Mouse (Mus musculus): ENCODE results near the gene Klk6. TPM values are rescaled to one million over a fixed set of nuclear protein-coding genes. Genes with fewer than 3 reads are reported as not detected.

Klk6 gene
- total and polyA plus RNA-seq, 2 experiments from 2014 or later, result not detected

- DNase-seq (no peak), ATAC-seq (no peak)
- Histone ChIP-seq H3K9me3 (ENCODE audit: low read length) (no peaks in the 10 kb centered on the region), H3K9ac (no peak overlapping the region), H3K4me2 (ENCODE audit: low read depth) (no peak overlapping the region), H3K27me3 (ENCODE audit: insufficient read depth, low read length) (no peaks in the 10 kb centered on the region), H3K27ac (ENCODE audit: low read depth, low read length) (no peak overlapping the region), H3K4me3 (ENCODE audit: low read depth, low read length) (no peak overlapping the region), H3K36me3 (ENCODE audit: insufficient read depth) (no peaks in the 10 kb centered on the region), H3K4me1 (ENCODE audit: insufficient read depth) (no peaks in the 10 kb centered on the region)
- TF ChIP-seq CTCF (IDR thresholded peaks at IDR 0.05; ENCODE audit: low read depth), result no peak
- 88% methylated on average over 6 of the region's 6 CpGs for WGBS
Observed at GRCm38 (mm10) chr7:43874868-43875375, 50.6 kb downstream of the Klk6 start.

- no peaks in the 10 kb centered on the region for H3K4me1 ChIP-seq (ENCODE audit: insufficient read depth)
- H3K27me3 ChIP-seq (ENCODE audit: insufficient read depth, low read length), result no peaks in the 10 kb centered on the region
- H3K36me3 ChIP-seq (ENCODE audit: insufficient read depth), result no peaks in the 10 kb centered on the region
- no peak for DNase-seq
- 81% methylated on average over 4 of the region's 4 CpGs for WGBS
- no peak overlapping the region for H3K4me3 ChIP-seq (ENCODE audit: low read depth, low read length)
- TF ChIP-seq CTCF (IDR thresholded peaks at IDR 0.05; ENCODE audit: low read depth), result no peak
- no peaks in the 10 kb centered on the region for H3K9me3 ChIP-seq (ENCODE audit: low read length)
- no peak overlapping the region for H3K9ac ChIP-seq
- ATAC-seq, result no peak
- H3K4me2 ChIP-seq (ENCODE audit: low read depth), result no peak overlapping the region
- H3K27ac ChIP-seq (ENCODE audit: low read depth, low read length), result no peak overlapping the region
Observed at GRCm38 (mm10) chr7:43876444-43876843, 52.1 kb downstream of the Klk6 start.

- H3K27me3 ChIP-seq (ENCODE audit: insufficient read depth, low read length), result peaks cover 4% of the 10 kb centered on the region; the same call in 1 of the 2 replicates
- ATAC-seq (no peak), DNase-seq (no peak)
- TF ChIP-seq CTCF (IDR thresholded peaks at IDR 0.05; ENCODE audit: low read depth), result no peak
- no peak overlapping the region for H3K9ac ChIP-seq
- H3K9me3 ChIP-seq (ENCODE audit: low read length), result no peaks in the 10 kb centered on the region
- no peak overlapping the region for H3K4me2 ChIP-seq (ENCODE audit: low read depth)
- H3K4me3 ChIP-seq (ENCODE audit: low read depth, low read length), result no peak overlapping the region
- no peaks in the 10 kb centered on the region for H3K36me3 ChIP-seq (ENCODE audit: insufficient read depth)
- H3K4me1 ChIP-seq (ENCODE audit: insufficient read depth), result no peaks in the 10 kb centered on the region
- 60% methylated on average over 1 of the region's 1 CpGs for WGBS
- H3K27ac ChIP-seq (ENCODE audit: low read depth, low read length), result no peak overlapping the region
Observed at GRCm38 (mm10) chr7:43878281-43878680, 54.0 kb downstream of the Klk6 start.

GRCm38 (mm10) chr7:43880912-43881311 is 56.6 kb downstream of the Klk6 start, which contains the start of gene Klk4:
Gene Klk4, plus strand, starts transcription at chr7:43881160.
- DNase-seq (no peak), ATAC-seq (no peak)
- Histone ChIP-seq H3K4me1 (ENCODE audit: insufficient read depth) (no peaks in the 10 kb centered on the region), H3K27me3 (ENCODE audit: insufficient read depth, low read length) (peaks cover 4% of the 10 kb centered on the region; the same call in 1 of the 2 replicates), H3K36me3 (ENCODE audit: insufficient read depth) (no peaks in the 10 kb centered on the region), H3K9ac (no peak within 1 kb of the TSS), H3K4me2 (ENCODE audit: low read depth) (no peak within 1 kb of the TSS), H3K27ac (ENCODE audit: low read depth, low read length) (no peak within 1 kb of the TSS), H3K9me3 (ENCODE audit: low read length) (no peaks in the 10 kb centered on the region), H3K4me3 (ENCODE audit: low read depth, low read length) (no peak within 1 kb of the TSS)
- no peak for TF ChIP-seq CTCF (IDR thresholded peaks at IDR 0.05; ENCODE audit: low read depth)
- WGBS, result 6% methylated on average over 3 of the region's 3 CpGs

Other genes with a start within 250 kb of the Klk6 start
- 20.2 and 22.5 TPM in 2 replicates for gene Zfp719, start 244.9 kb upstream of the Klk6 start, total RNA-seq (2014; rRNA removed)
- 3.2 and 5.8 TPM in 2 replicates for gene Zfp719, start 244.9 kb upstream of the Klk6 start, polyA plus RNA-seq (2015; fragmentation: Nextera tagmentation; extraction: Ambion mirVana)
- gene Zfp819, start 217.3 kb upstream of the Klk6 start, total RNA-seq (2014; rRNA removed), result 0.33 and 0.85 TPM in 2 replicates
- 0.23 TPM in 2 replicates for gene Zfp819, start 217.3 kb upstream of the Klk6 start, polyA plus RNA-seq (2015; fragmentation: Nextera tagmentation; extraction: Ambion mirVana)
- gene Ceacam18, start 189.8 kb upstream of the Klk6 start, total RNA-seq (2014; rRNA removed), result 0.15 TPM in 1 of 2 replicates, not detected in the other
- not detected in 2 replicates for gene Ceacam18, start 189.8 kb upstream of the Klk6 start, polyA plus RNA-seq (2015; fragmentation: Nextera tagmentation; extraction: Ambion mirVana)
- gene Siglece, start 164.3 kb upstream of the Klk6 start, total RNA-seq (2014; rRNA removed), result 1.2 TPM in 1 of 2 replicates, not detected in the other
- gene Siglece, start 164.3 kb upstream of the Klk6 start, polyA plus RNA-seq (2015; fragmentation: Nextera tagmentation; extraction: Ambion mirVana), result 0.31 and 0.64 TPM in 2 replicates
- 36.9 and 40.3 TPM in 2 replicates for gene Ctu1, start 152.5 kb upstream of the Klk6 start, total RNA-seq (2014; rRNA removed)
- gene Ctu1, start 152.5 kb upstream of the Klk6 start, polyA plus RNA-seq (2015; fragmentation: Nextera tagmentation; extraction: Ambion mirVana), result 22.5 and 22.9 TPM in 2 replicates
- gene Klk14, start 134.1 kb upstream of the Klk6 start, total RNA-seq (2014; rRNA removed), result not detected in 2 replicates
- gene Klk14, start 134.1 kb upstream of the Klk6 start, polyA plus RNA-seq (2015; fragmentation: Nextera tagmentation; extraction: Ambion mirVana), result not detected in 2 replicates
- not detected in 2 replicates for gene Klk13, start 111.9 kb upstream of the Klk6 start, total RNA-seq (2014; rRNA removed)
- gene Klk13, start 111.9 kb upstream of the Klk6 start, polyA plus RNA-seq (2015; fragmentation: Nextera tagmentation; extraction: Ambion mirVana), result 0.11 TPM in 1 of 2 replicates, not detected in the other
- not detected in 2 replicates for gene Klk12, start 55.6 kb upstream of the Klk6 start, total RNA-seq (2014; rRNA removed)
- gene Klk12, start 55.6 kb upstream of the Klk6 start, polyA plus RNA-seq (2015; fragmentation: Nextera tagmentation; extraction: Ambion mirVana), result not detected in 2 replicates
- gene Klk11, start 49.9 kb upstream of the Klk6 start, total RNA-seq (2014; rRNA removed), result not detected in 2 replicates
- gene Klk11, start 49.9 kb upstream of the Klk6 start, polyA plus RNA-seq (2015; fragmentation: Nextera tagmentation; extraction: Ambion mirVana), result 0.15 TPM in 1 of 2 replicates, not detected in the other
- gene Klk10, start 43.5 kb upstream of the Klk6 start, total RNA-seq (2014; rRNA removed), result 0.23 TPM in 1 of 2 replicates, not detected in the other
- gene Klk10, start 43.5 kb upstream of the Klk6 start, polyA plus RNA-seq (2015; fragmentation: Nextera tagmentation; extraction: Ambion mirVana), result 0.18 and 0.30 TPM in 2 replicates
- gene Klk9, start 32.6 kb upstream of the Klk6 start, total RNA-seq (2014; rRNA removed), result not detected in 2 replicates
- gene Klk9, start 32.6 kb upstream of the Klk6 start, polyA plus RNA-seq (2015; fragmentation: Nextera tagmentation; extraction: Ambion mirVana), result not detected in 2 replicates
- 8.4 and 13.4 TPM in 2 replicates for gene Klk8, start 26.9 kb upstream of the Klk6 start, total RNA-seq (2014; rRNA removed)
- 10.4 TPM in 2 replicates for gene Klk8, start 26.9 kb upstream of the Klk6 start, polyA plus RNA-seq (2015; fragmentation: Nextera tagmentation; extraction: Ambion mirVana)
- not detected in 2 replicates for gene Klk7, start 13.2 kb upstream of the Klk6 start, total RNA-seq (2014; rRNA removed)
- 0.08 and 0.18 TPM in 2 replicates for gene Klk7, start 13.2 kb upstream of the Klk6 start, polyA plus RNA-seq (2015; fragmentation: Nextera tagmentation; extraction: Ambion mirVana)
- not detected in 2 replicates for gene Klk5, start 17.5 kb downstream of the Klk6 start, total RNA-seq (2014; rRNA removed)
- gene Klk5, start 17.5 kb downstream of the Klk6 start, polyA plus RNA-seq (2015; fragmentation: Nextera tagmentation; extraction: Ambion mirVana), result not detected in 2 replicates
- 0.71 TPM in 1 of 2 replicates, not detected in the other for gene Klk4, start 56.7 kb downstream of the Klk6 start, total RNA-seq (2014; rRNA removed)
- 1.1 and 1.3 TPM in 2 replicates for gene Klk4, start 56.7 kb downstream of the Klk6 start, polyA plus RNA-seq (2015; fragmentation: Nextera tagmentation; extraction: Ambion mirVana)
- not detected in 2 replicates for gene Klk15, start 109.2 kb downstream of the Klk6 start, total RNA-seq (2014; rRNA removed)
- not detected in 2 replicates for gene Klk15, start 109.2 kb downstream of the Klk6 start, polyA plus RNA-seq (2015; fragmentation: Nextera tagmentation; extraction: Ambion mirVana)
- gene Klk1b8, start 126.2 kb downstream of the Klk6 start, total RNA-seq (2014; rRNA removed), result not detected in 2 replicates
- gene Klk1b8, start 126.2 kb downstream of the Klk6 start, polyA plus RNA-seq (2015; fragmentation: Nextera tagmentation; extraction: Ambion mirVana), result not detected in 2 replicates
- gene Klk1b1, start 142.3 kb downstream of the Klk6 start, total RNA-seq (2014; rRNA removed), result not detected in 2 replicates
- not detected in 2 replicates for gene Klk1b1, start 142.3 kb downstream of the Klk6 start, polyA plus RNA-seq (2015; fragmentation: Nextera tagmentation; extraction: Ambion mirVana)
- gene Klk1b9, start 151.6 kb downstream of the Klk6 start, total RNA-seq (2014; rRNA removed), result not detected in 2 replicates
- gene Klk1b9, start 151.6 kb downstream of the Klk6 start, polyA plus RNA-seq (2015; fragmentation: Nextera tagmentation; extraction: Ambion mirVana), result not detected in 2 replicates
- gene Klk1b11, start 171.4 kb downstream of the Klk6 start, total RNA-seq (2014; rRNA removed), result not detected in 2 replicates
- not detected in 2 replicates for gene Klk1b11, start 171.4 kb downstream of the Klk6 start, polyA plus RNA-seq (2015; fragmentation: Nextera tagmentation; extraction: Ambion mirVana)
- gene Klk1b26, start 187.7 kb downstream of the Klk6 start, total RNA-seq (2014; rRNA removed), result not detected in 2 replicates
- not detected in 2 replicates for gene Klk1b26, start 187.7 kb downstream of the Klk6 start, polyA plus RNA-seq (2015; fragmentation: Nextera tagmentation; extraction: Ambion mirVana)
- not detected in 2 replicates for gene Klk1b27, start 227.8 kb downstream of the Klk6 start, total RNA-seq (2014; rRNA removed)
- not detected in 2 replicates for gene Klk1b27, start 227.8 kb downstream of the Klk6 start, polyA plus RNA-seq (2015; fragmentation: Nextera tagmentation; extraction: Ambion mirVana)

Measured in forebrain, postnatal 0 days (tissue).